Mouse (Mus musculus): ENCODE data around the gene Slc22a23.

- TF ChIP-seq ZC3H11A (IDR thresholded peaks at IDR 0.05; ENCODE audit: borderline replicate concordance, low read depth, low read length): no peak
- no peak for TF ChIP-seq CHD2 (IDR thresholded peaks at IDR 0.05; ENCODE audit: low read depth, low read length)
- no peak for TF ChIP-seq MAFK (IDR thresholded peaks at IDR 0.05; ENCODE audit: insufficient read depth, low read depth, low read length)
- no peak for TF ChIP-seq ZNF384 (IDR thresholded peaks at IDR 0.05; ENCODE audit: low read depth, low read length)
Observed at GRCm38 (mm10) chr13:34375145-34375544, 30.2 kb upstream of the Slc22a23 start.

All from ES-E14 (cell line).